Mouse (Mus musculus): ENCODE measurements at regions not wholly inside any gene's neighbourhood (a gene's known extent, or its start where the extent isn't known, plus 50 kb on each side); places are given as distances from the start of the nearest gene placed in this dataset.

- TF ChIP-seq CTCF (IDR thresholded peaks at IDR 0.05; ENCODE audit: low read depth), result no peak
- no peak for TF ChIP-seq EP300 (optimal IDR thresholded peaks at IDR 0.05)
Measured at GRCm38 (mm10) chr10:19441807-19442206, 85.5 kb downstream of the Olig3 start.
